Mouse (Mus musculus) erythroblast, embryonic 14.5 days (primary cell): ENCODE measurements around the gene Usp45.

Experiments
- GATA1 ChIP-seq: IDR thresholded peaks from 2 replicates; pipeline ENCODE4 v1.6.1; 2012; ENCODE audit warnings: low read length, inconsistent platforms, mixed read lengths
- TAL1 ChIP-seq: IDR thresholded peaks from 3 replicates; pipeline ENCODE4 v1.6.1; 2012; ENCODE audit warnings: low read length, inconsistent platforms, mixed read lengths

GRCm38 (mm10) chr4:21722752-21723334 lies 44.1 kb upstream of the Usp45 start:
- TF ChIP-seq GATA1 (no peak), TAL1 (no peak)
